Mouse (Mus musculus): ENCODE measurements around the gene Fam57a. TPM values are rescaled to one million over a fixed set of nuclear protein-coding genes. Genes with fewer than 3 reads are reported as not detected.

Fam57a gene
- polyA plus RNA-seq, 1 experiment from 2014 or later = 33.8 TPM

GRCm38 (mm10) chr11:76178726-76179494 is 561 bp upstream of the Fam57a start:
- Histone ChIP-seq H3K9me3 (ENCODE audit: low read length) (no peaks in the 10 kb centered on the region), H3K27me3 (replicated peaks; ENCODE audit: insufficient read depth, low read length) (no peaks in the 10 kb centered on the region), H3K4me1 (ENCODE audit: insufficient read depth, low read depth, low read length) (no peaks in the 10 kb centered on the region; the same call in 1 of the 2 replicates), H3K4me3 (ENCODE audit: low read depth, low read length) (peak overlapping the region; percentile 64), H3K9ac (replicated peaks; ENCODE audit: low read depth) (peak overlapping the region; percentile 58), H3K4me2 (replicated peaks; ENCODE audit: low read depth, low read length) (peak overlapping the region; percentile 74), H3K27ac (ENCODE audit: low read length) (peak overlapping the region; percentile 62), H3K36me3 (ENCODE audit: insufficient read depth, low read length) (no peaks in the 10 kb centered on the region)
- no peak for TF ChIP-seq EP300 (IDR thresholded peaks at IDR 0.05)
- TF ChIP-seq CTCF (IDR thresholded peaks at IDR 0.05) = no peak
- DNase-seq (ENCODE audit: low spot score) = peak; percentile 61
- WGBS = 2% methylated on average over 28 of the region's 28 CpGs
- peak; percentile 86 for ATAC-seq

DNA sequence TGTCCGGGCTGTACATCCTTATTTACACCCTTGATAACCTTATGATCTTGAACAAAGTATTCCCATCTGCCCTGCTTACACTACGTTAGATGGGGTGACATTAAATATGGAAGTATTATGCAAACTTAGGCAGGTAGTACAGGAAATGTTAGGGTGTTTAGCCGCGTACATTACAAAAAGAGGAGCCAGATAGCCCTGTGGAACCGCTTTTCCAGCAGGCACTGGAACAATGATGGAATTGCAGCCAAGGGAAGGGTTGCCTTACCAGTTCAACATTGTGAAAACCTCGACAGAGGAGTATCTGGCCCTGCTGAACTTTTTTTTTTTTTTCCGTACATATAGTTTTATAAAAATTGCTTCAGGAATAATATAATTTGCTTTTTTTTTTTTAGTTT is 672 bp downstream of the Fam57a start:
- peak overlapping the region; percentile 64 for H3K4me3 ChIP-seq (ENCODE audit: low read depth, low read length)
- H3K9me3 ChIP-seq (ENCODE audit: low read length) = no peaks in the 10 kb centered on the region
- H3K4me1 ChIP-seq (ENCODE audit: insufficient read depth, low read depth, low read length) = no peaks in the 10 kb centered on the region; the same call in 1 of the 2 replicates
- H3K36me3 ChIP-seq (ENCODE audit: insufficient read depth, low read length) = no peaks in the 10 kb centered on the region
- H3K4me2 ChIP-seq (replicated peaks; ENCODE audit: low read depth, low read length) = peak overlapping the region; percentile 74
- H3K9ac ChIP-seq (replicated peaks; ENCODE audit: low read depth) = peak overlapping the region; percentile 58; the same call in 1 of the 2 replicates
- TF ChIP-seq CTCF (IDR thresholded peaks at IDR 0.05) = no peak
- no peak for TF ChIP-seq EP300 (IDR thresholded peaks at IDR 0.05)
- no peak for DNase-seq (ENCODE audit: low spot score)
- no peak for ATAC-seq
- H3K27ac ChIP-seq (ENCODE audit: low read length) = peak overlapping the region; percentile 16; the same call in 1 of the 2 replicates
- H3K27me3 ChIP-seq (replicated peaks; ENCODE audit: insufficient read depth, low read length) = no peaks in the 10 kb centered on the region
- WGBS = 11% methylated on average over 7 of the region's 7 CpGs

GRCm38 (mm10) chr11:76183745-76184144 is 4.3 kb downstream of the Fam57a start:
- peak; percentile 39 for ATAC-seq
- peak; percentile 36 for DNase-seq (ENCODE audit: low spot score)
- 63% methylated on average over 4 of the region's 4 CpGs for WGBS
- TF ChIP-seq EP300 (IDR thresholded peaks at IDR 0.05) (peak; percentile 66), CTCF (IDR thresholded peaks at IDR 0.05) (peak; percentile 14; the same call in 1 of the 2 replicates)
- Histone ChIP-seq H3K9ac (replicated peaks; ENCODE audit: low read depth) (no peak overlapping the region), H3K4me3 (ENCODE audit: low read depth, low read length) (no peak overlapping the region), H3K27ac (ENCODE audit: low read length) (no peak overlapping the region), H3K36me3 (ENCODE audit: insufficient read depth, low read length) (no peaks in the 10 kb centered on the region), H3K4me2 (replicated peaks; ENCODE audit: low read depth, low read length) (no peak overlapping the region), H3K4me1 (ENCODE audit: insufficient read depth, low read depth, low read length) (no peaks in the 10 kb centered on the region; the same call in 1 of the 2 replicates), H3K27me3 (replicated peaks; ENCODE audit: insufficient read depth, low read length) (no peaks in the 10 kb centered on the region), H3K9me3 (ENCODE audit: low read length) (no peaks in the 10 kb centered on the region)

DNA sequence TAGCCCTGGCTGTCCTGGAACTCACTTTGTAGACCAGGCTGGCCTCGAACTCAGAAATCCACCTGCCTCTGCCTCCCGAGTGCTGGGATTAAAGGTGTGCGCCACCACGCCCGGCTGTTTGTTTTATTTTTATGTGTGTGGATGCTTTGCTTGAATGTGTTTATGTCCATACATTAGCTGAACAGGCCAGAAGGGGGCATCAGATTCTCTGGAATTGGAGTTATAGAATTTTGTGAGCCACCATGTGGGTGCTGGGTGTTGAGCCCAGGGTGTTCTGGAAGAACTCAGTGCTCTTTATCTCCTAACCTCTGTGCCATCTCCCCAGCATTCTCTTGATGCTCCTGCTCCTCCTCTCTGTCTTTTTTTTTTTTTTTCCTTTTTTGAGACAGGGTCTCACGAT is 7.4 kb downstream of the Fam57a start:
- DNase-seq (ENCODE audit: low spot score) (no peak), ATAC-seq (no peak)
- Histone ChIP-seq H3K4me3 (ENCODE audit: low read depth, low read length) (no peak overlapping the region), H3K27ac (ENCODE audit: low read length) (no peak overlapping the region), H3K4me1 (ENCODE audit: insufficient read depth, low read depth, low read length) (no peaks in the 10 kb centered on the region), H3K4me2 (replicated peaks; ENCODE audit: low read depth, low read length) (no peak overlapping the region), H3K9ac (replicated peaks; ENCODE audit: low read depth) (no peak overlapping the region), H3K27me3 (replicated peaks; ENCODE audit: insufficient read depth, low read length) (no peaks in the 10 kb centered on the region), H3K36me3 (ENCODE audit: insufficient read depth, low read length) (no peaks in the 10 kb centered on the region), H3K9me3 (ENCODE audit: low read length) (no peaks in the 10 kb centered on the region)
- TF ChIP-seq CTCF (IDR thresholded peaks at IDR 0.05) (peak; percentile 21; the same call in 1 of the 2 replicates), EP300 (IDR thresholded peaks at IDR 0.05) (no peak)
- 79% methylated on average over 6 of the region's 6 CpGs for WGBS

GRCm38 (mm10) chr11:76196275-76196976 is 17.0 kb downstream of the Fam57a start:
- no peaks in the 10 kb centered on the region for H3K9me3 ChIP-seq (ENCODE audit: low read length)
- WGBS = 42% methylated on average over 8 of the region's 8 CpGs
- TF ChIP-seq CTCF (IDR thresholded peaks at IDR 0.05) (no peak), EP300 (IDR thresholded peaks at IDR 0.05) (no peak)
- no peak overlapping the region for H3K4me3 ChIP-seq (ENCODE audit: low read depth, low read length)
- no peak overlapping the region for H3K27ac ChIP-seq (ENCODE audit: low read length)
- peaks cover 3% of the 10 kb centered on the region; the same call in 1 of the 2 replicates for H3K4me1 ChIP-seq (ENCODE audit: insufficient read depth, low read depth, low read length)
- ATAC-seq = no peak
- DNase-seq (ENCODE audit: low spot score) = no peak
- no peak overlapping the region for H3K4me2 ChIP-seq (replicated peaks; ENCODE audit: low read depth, low read length)
- H3K36me3 ChIP-seq (ENCODE audit: insufficient read depth, low read length) = no peaks in the 10 kb centered on the region
- no peaks in the 10 kb centered on the region for H3K27me3 ChIP-seq (replicated peaks; ENCODE audit: insufficient read depth, low read length)
- H3K9ac ChIP-seq (replicated peaks; ENCODE audit: low read depth) = no peak overlapping the region

- Histone ChIP-seq H3K9ac (replicated peaks; ENCODE audit: low read depth) (no peak overlapping the region), H3K27me3 (replicated peaks; ENCODE audit: insufficient read depth, low read length) (no peaks in the 10 kb centered on the region), H3K9me3 (ENCODE audit: low read length) (no peaks in the 10 kb centered on the region), H3K27ac (ENCODE audit: low read length) (no peak overlapping the region), H3K36me3 (ENCODE audit: insufficient read depth, low read length) (no peaks in the 10 kb centered on the region), H3K4me2 (replicated peaks; ENCODE audit: low read depth, low read length) (no peak overlapping the region), H3K4me3 (ENCODE audit: low read depth, low read length) (no peak overlapping the region), H3K4me1 (ENCODE audit: insufficient read depth, low read depth, low read length) (peaks cover 3% of the 10 kb centered on the region; the same call in 1 of the 2 replicates)
- TF ChIP-seq EP300 (IDR thresholded peaks at IDR 0.05) (no peak), CTCF (IDR thresholded peaks at IDR 0.05) (no peak)
- ATAC-seq (no peak), DNase-seq (ENCODE audit: low spot score) (no peak)
- WGBS = 37% methylated on average over 8 of the region's 8 CpGs
These were observed 17.6 kb downstream of the Fam57a start for GRCm38 (mm10) chr11:76196977-76197469.

Data from lung, postnatal 0 days (tissue).